Mouse (Mus musculus) midbrain, embryonic 11.5 days (tissue): ENCODE results near the gene Cym. TPM values are rescaled to one million over a fixed set of nuclear protein-coding genes. Genes with fewer than 3 reads are reported as not detected.
A peak's percentile ranks its signal among the peaks of the same experiment; 100 is the strongest.

Source experiments
- ATAC-seq: fragments of 200-750 bp; cut with Nextera tagmentation; 2 replicates; pipeline ENCODE4 v1.8.0; 2017; ENCODE audit warnings: moderate TSS enrichment, moderate library complexity; ENCODE audit not compliant: low FRiP score
- DNase-seq: peaks from one replicate; pipeline ENCODE4 v3.0.0; 2015; ENCODE audit warnings: low spot score; ENCODE audit errors: missing footprints
- H3K27ac ChIP-seq: fragments of 300-500 bp; sonication (generic); 2 replicates; pipeline ENCODE4 v1.5.1; 2014; ENCODE audit warnings: low read depth, low read length
- H3K27me3 ChIP-seq: fragments of 300-500 bp; sonication (generic); 2 replicates; pipeline ENCODE4 v1.6.1; 2014; ENCODE audit warnings: mild to moderate bottlenecking, low read length, moderate library complexity, mixed read lengths; ENCODE audit not compliant: control insufficient read depth, insufficient read depth
- H3K36me3 ChIP-seq: fragments of 300-500 bp; sonication (generic); 2 replicates; pipeline ENCODE4 v1.6.1; 2014; ENCODE audit warnings: mild to moderate bottlenecking, low read length, moderate library complexity, mixed read lengths; ENCODE audit not compliant: control insufficient read depth, insufficient read depth
- H3K4me1 ChIP-seq: fragments of 300-500 bp; sonication (generic); 2 replicates; pipeline ENCODE4 v1.6.1; 2014; ENCODE audit warnings: low read length; ENCODE audit not compliant: control insufficient read depth, insufficient read depth
- H3K4me2 ChIP-seq: fragments of 300-500 bp; sonication (generic); 2 replicates; pipeline ENCODE4 v1.6.1; 2014; ENCODE audit warnings: mild to moderate bottlenecking, moderate library complexity
- H3K4me3 ChIP-seq: fragments of 300-500 bp; sonication (generic); 2 replicates; pipeline ENCODE4 v1.5.1; 2014; ENCODE audit warnings: low read depth, low read length
- H3K9ac ChIP-seq: fragments of 300-500 bp; sonication (generic); 2 replicates; pipeline ENCODE4 v1.6.1; 2014; ENCODE audit warnings: low read length
- H3K9me3 ChIP-seq: fragments of 300-500 bp; sonication (generic); 2 replicates; pipeline ENCODE4 v1.6.1; 2016; ENCODE audit warnings: low read length; ENCODE audit not compliant: control insufficient read depth
- WGBS: fragments of 180-500 bp; shearing (Covaris S2); extraction: QIAGEN DNeasy Blood & Tissue Kit; methylation state at CpG from one replicate; pipeline ENCODE4 v1.1.7; 2014; 5-methylcytosine and 5-hydroxymethylcytosine counted together
- polyA plus RNA-seq: library from polyadenylated mRNA; unstranded; fragments of >200 nt; fragmentation: Nextera tagmentation; extraction: Ambion mirVana; gene quantifications from 2 replicates; pipeline ENCODE4 v1.2.1, GENCODE M21; 2014

Cym gene
- polyA plus RNA-seq, 1 experiment from 2014 or later: not detected

DNA sequence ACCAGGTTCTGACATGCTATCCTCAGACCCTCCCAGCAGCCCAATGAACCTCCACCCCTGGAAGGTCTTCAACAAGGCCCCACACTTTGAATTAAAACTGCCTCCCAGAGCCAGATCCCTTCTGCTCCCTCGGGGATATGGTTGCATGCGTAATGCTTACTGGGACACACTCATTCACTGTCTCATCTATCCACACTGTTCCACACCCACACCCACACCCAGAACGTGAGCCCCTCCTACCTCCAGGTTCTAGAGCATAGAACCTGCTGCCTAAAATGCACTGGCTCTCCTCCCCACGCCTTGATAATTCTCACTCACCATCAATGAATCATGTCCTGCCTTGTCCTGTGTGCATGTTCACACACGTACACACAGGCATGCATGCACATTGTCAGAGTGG, 6.9 kb downstream of the Cym start:
- no peak for ATAC-seq
- no peak overlapping the region for H3K9ac ChIP-seq

GRCm38 (mm10) chr3:107207625-107208253, 13.8 kb downstream of the Cym start:
- no peak overlapping the region for H3K27ac ChIP-seq
- 76% methylated on average over 7 of the region's 7 CpGs for WGBS
- H3K4me1 ChIP-seq: peaks cover 5% of the 10 kb centered on the region
- no peak overlapping the region for H3K4me2 ChIP-seq
- no peaks in the 10 kb centered on the region for H3K27me3 ChIP-seq
- H3K36me3 ChIP-seq: no peaks in the 10 kb centered on the region
- ATAC-seq (0 out of 2 replicates have a peak, but pooled peaks have one; percentile 31), DNase-seq (peak; percentile 76)
- H3K9me3 ChIP-seq: no peaks in the 10 kb centered on the region
- no peak overlapping the region for H3K9ac ChIP-seq
- no peak overlapping the region for H3K4me3 ChIP-seq

More for the DNA sequence above, 6.9 kb downstream of the Cym start:
- Histone ChIP-seq H3K27ac (no peak overlapping the region), H3K27me3 (no peaks in the 10 kb centered on the region), H3K4me2 (no peak overlapping the region), H3K36me3 (no peaks in the 10 kb centered on the region), H3K4me1 (no peaks in the 10 kb centered on the region), H3K9me3 (no peaks in the 10 kb centered on the region), H3K4me3 (no peak overlapping the region)
- no peak for DNase-seq
- 79% methylated on average over 5 of the region's 5 CpGs for whole genome bisulfite sequencing

GRCm38 (mm10) chr3:107206490-107207150, 14.9 kb downstream of the Cym start:
- H3K9me3 ChIP-seq: no peaks in the 10 kb centered on the region
- H3K36me3 ChIP-seq: no peaks in the 10 kb centered on the region
- H3K9ac ChIP-seq: no peak overlapping the region
- peaks cover 8% of the 10 kb centered on the region for H3K4me1 ChIP-seq
- ATAC-seq (peak; percentile 41; the same call in 1 of the 2 replicates), DNase-seq (peak; percentile 75)
- no peak overlapping the region for H3K4me2 ChIP-seq
- no peaks in the 10 kb centered on the region for H3K27me3 ChIP-seq
- 42% methylated on average over 4 of the region's 4 CpGs for WGBS
- H3K4me3 ChIP-seq: no peak overlapping the region
- no peak overlapping the region for H3K27ac ChIP-seq

DNA sequence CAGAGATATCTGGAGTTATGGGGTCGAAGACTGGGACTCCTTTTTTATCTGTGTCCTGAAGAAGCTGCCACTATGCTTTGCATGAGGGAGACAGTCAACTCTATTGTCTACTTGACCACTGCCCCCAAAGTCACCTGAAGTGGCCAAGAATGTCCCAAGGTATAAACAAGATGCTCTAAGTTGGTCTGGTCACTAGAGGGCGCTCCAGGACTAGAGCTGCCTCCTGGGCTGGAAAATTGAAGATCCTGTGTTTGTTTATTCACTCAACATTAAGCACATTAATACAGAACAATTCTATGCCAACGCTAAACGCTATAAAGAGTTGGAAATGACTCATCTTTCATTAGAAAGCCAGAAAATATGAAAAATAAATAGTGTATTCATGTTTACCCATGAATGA, 15.5 kb downstream of the Cym start:
- H3K27ac ChIP-seq: no peak overlapping the region

GRCm38 (mm10) chr3:107205170-107205569, 16.4 kb downstream of the Cym start:
- Histone ChIP-seq H3K4me2 (no peak overlapping the region), H3K36me3 (no peaks in the 10 kb centered on the region), H3K4me3 (no peak overlapping the region), H3K27ac (no peak overlapping the region), H3K9me3 (no peaks in the 10 kb centered on the region), H3K9ac (no peak overlapping the region), H3K27me3 (no peaks in the 10 kb centered on the region), H3K4me1 (peaks cover 10% of the 10 kb centered on the region)
- DNase-seq (no peak), ATAC-seq (no peak)

More for the DNA sequence above, 15.5 kb downstream of the Cym start:
- Histone ChIP-seq H3K4me3 (no peak overlapping the region), H3K9me3 (no peaks in the 10 kb centered on the region), H3K27me3 (no peaks in the 10 kb centered on the region), H3K36me3 (no peaks in the 10 kb centered on the region), H3K4me2 (no peak overlapping the region), H3K4me1 (peaks cover 10% of the 10 kb centered on the region), H3K9ac (no peak overlapping the region)
- WGBS: 19% methylated on average over 4 of the region's 4 CpGs
- DNase-seq (peak; percentile 93), ATAC-seq (peak; percentile 15; the same call in 1 of the 2 replicates)

DNA sequence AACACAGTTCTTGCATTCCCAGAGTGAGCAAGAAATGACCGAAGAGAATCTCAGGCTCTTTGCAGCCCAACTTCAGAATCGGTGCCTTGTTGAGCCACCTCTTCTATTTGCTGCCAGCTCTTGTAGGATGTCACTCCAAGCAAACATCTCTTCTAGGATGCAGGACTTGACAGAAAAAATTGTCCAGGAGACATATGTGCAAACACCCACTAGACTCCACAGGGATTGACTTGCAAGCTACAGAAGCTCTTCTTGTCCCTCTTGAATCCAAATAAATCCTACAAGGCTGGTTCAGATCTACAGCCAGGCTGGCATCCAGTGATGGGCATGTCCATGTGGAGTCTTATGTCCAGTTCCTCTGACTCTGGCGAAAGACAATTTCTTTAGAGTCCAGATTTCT, 17.1 kb downstream of the Cym start:
- WGBS: 88% methylated on average over 3 of the region's 3 CpGs

DNA sequence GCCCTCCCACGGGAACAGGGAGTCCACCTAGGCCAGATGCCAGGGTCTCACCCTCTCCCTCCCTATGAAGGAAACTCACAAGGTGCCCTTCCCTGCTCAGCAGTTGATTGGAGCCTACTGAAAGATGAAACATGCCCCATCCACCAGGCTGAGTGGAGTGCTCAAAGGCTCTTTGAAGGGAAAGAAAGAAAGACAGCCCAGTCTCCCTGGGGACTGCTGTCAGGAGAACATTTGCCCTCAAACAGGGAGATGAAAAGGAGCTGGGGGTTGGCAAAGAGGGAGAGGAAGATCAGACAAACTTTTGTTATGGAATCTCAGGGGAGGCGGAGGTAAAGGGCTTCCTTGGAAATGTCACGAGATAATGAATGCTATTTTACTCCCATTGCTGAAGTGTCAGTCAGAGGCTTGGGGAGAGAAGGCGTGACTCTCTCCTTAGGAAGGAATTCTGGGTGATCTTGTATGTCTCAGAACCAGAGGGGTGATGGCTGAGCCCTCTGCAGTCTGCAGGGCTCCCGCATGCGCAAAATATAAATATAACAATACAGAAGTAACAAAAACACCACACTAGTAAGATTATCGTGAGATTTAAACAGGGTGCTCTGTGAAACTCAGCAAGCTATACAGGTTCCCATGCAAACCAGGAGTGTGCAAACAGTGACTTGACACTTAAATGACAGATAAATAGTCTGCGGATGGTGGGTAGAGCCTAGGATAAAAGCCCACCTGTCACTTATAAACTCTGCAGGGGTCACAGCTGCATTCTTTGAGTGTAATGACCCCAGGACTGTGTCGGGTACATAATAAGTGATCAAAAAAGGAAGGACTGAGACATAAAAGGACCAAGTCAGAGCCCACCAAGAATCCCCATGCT, 20.0 kb downstream of the Cym start:
- Histone ChIP-seq H3K9ac (no peak overlapping the region), H3K4me3 (no peak overlapping the region), H3K4me2 (no peak overlapping the region), H3K36me3 (no peaks in the 10 kb centered on the region), H3K27ac (no peak overlapping the region), H3K4me1 (peaks cover 5% of the 10 kb centered on the region), H3K9me3 (no peaks in the 10 kb centered on the region), H3K27me3 (no peaks in the 10 kb centered on the region)
- WGBS: 37% methylated on average over 9 of the region's 9 CpGs
- peak; percentile 69 for ATAC-seq
- DNase-seq: no peak

More for the DNA sequence above, 17.1 kb downstream of the Cym start:
- Histone ChIP-seq H3K4me2 (no peak overlapping the region), H3K9ac (no peak overlapping the region), H3K4me3 (no peak overlapping the region), H3K36me3 (no peaks in the 10 kb centered on the region), H3K27ac (no peak overlapping the region), H3K9me3 (no peaks in the 10 kb centered on the region), H3K27me3 (no peaks in the 10 kb centered on the region), H3K4me1 (peaks cover 10% of the 10 kb centered on the region)
- ATAC-seq: no peak
- DNase-seq: no peak

DNA sequence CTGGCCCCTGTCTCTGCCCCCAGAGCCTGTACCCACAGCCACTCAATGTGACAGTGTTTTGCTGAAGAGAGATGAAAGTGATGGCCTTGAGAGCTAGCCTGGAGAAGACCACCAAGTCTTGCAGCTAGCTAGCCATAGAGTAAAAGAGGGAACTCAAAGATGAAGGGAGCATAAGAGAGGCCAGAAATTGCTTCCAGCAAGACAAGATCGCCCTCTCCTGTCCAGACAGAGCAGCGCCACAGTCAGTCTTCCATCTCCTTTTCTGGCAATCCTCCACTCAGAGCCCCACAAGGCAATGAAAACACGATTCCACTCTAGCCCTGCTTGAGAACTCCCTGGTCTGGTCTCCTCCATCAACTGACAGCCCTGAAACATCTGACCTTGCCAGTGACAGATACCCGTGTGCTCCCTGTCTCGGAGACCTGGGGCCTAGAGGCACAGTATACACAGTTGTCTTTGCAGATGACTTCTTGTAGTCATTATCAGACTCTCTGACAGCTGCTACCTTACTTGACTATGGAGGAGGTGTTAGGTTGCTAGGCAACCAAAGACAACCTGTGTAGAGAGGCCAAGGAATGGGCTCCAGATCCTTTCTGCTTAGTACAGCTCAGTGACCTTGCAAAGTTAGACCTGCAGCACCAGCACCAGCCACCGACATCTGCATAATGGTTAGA, 33.2 kb downstream of the Cym start:
- DNase-seq (no peak), ATAC-seq (peak; percentile 43)
- Histone ChIP-seq H3K4me2 (no peak overlapping the region), H3K9ac (no peak overlapping the region), H3K4me1 (no peaks in the 10 kb centered on the region), H3K36me3 (no peaks in the 10 kb centered on the region), H3K9me3 (no peaks in the 10 kb centered on the region), H3K4me3 (no peak overlapping the region), H3K27me3 (no peaks in the 10 kb centered on the region), H3K27ac (no peak overlapping the region)
- WGBS: 55% methylated on average over 6 of the region's 6 CpGs
